Mouse (Mus musculus): ENCODE data around the gene Rint1. TPM values are rescaled to one million over a fixed set of nuclear protein-coding genes. Genes with fewer than 3 reads are reported as not detected.
A peak's percentile ranks its signal among the peaks of the same experiment; 100 is the strongest.

The Rint1 gene
- polyA plus RNA-seq, 1 experiment from 2014 or later = 24.7 TPM

GRCm38 (mm10) chr5:23781172-23781571 lies 6.3 kb upstream of the Rint1 start:
- no peaks in the 10 kb centered on the region for H3K27me3 ChIP-seq
- ATAC-seq (no peak), DNase-seq (ENCODE audit: low read depth, low spot score) (no peak)
- ChIA-PET CTCF (interaction anchor here (0.8 to 1.3 kb wide), 2 partner anchors 22 to 38 kb away, joined by 3 read pairs; no protein-coding TSS in a partner anchor), POLR2A (no interaction called here)
- no peak for TF ChIP-seq CTCF (IDR thresholded peaks at IDR 0.05)
- in situ Hi-C loops (cut with MboI; ENCODE audit: low pct_unique_long_range_greater_than_20kb) = no loop called here

DNA sequence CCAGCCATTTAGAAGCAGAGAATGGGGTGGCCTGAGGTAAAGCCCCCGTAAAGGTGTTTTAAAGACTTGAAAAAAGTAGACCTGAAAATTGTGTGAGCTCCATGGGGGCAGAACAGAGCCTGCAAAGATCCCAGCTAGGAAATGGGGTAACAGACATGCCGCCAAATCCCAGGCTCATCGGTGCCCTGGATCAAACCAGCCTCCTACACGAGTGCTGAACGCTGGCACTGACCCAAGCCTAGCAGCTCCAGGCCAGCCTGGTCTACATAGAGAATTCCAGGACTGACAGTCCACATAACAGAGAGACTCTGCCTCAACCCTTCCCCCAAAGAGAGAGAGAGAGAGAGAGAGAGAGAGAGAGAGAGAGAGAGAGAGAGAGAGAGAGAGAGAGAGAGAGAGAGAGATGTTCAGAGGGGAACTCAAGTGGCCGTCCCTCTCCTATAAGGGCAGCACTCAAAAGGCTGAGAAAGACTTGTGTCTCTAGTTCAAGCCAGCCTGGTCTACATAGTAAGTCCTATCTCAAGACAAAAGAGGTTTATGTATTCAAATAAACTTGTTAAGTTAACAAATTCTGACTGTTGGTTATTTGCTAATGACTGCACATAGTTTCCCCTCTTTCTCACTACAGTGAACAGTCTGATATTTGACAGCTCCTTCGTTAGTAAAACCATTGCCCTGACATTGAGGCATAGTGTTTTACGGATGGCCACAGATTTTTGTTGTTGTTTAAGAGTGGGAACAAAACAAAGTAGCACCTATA lies 5.3 kb upstream of the Rint1 start:
- ATAC-seq (no peak), DNase-seq (ENCODE audit: low read depth, low spot score) (no peak)
- ChIA-PET CTCF (no interaction called here), POLR2A (interaction anchor here (0.7 kb wide), 1 partner anchor 156 kb away, joined by 3 read pairs; no protein-coding TSS in a partner anchor)
- no peak for TF ChIP-seq CTCF (IDR thresholded peaks at IDR 0.05)
- in situ Hi-C loops (cut with MboI; ENCODE audit: low pct_unique_long_range_greater_than_20kb) = no loop called here
- H3K27me3 ChIP-seq = no peaks in the 10 kb centered on the region

- DNase-seq (ENCODE audit: low read depth, low spot score) (no peak), ATAC-seq (peak; percentile 88)
- CTCF ChIA-PET = no interaction called here
- no peak for TF ChIP-seq CTCF (IDR thresholded peaks at IDR 0.05)
- no peaks in the 10 kb centered on the region for H3K27me3 ChIP-seq
- in situ Hi-C loops (cut with MboI; ENCODE audit: low pct_unique_long_range_greater_than_20kb) = no loop called here
- POLR2A ChIA-PET = no interaction called here
These were observed 4.3 kb upstream of the Rint1 start, which contains the start of gene Pus7 for GRCm38 (mm10) chr5:23782931-23783877. Pus7 (minus strand) TSS chr5:23783711.

- POLR2A ChIA-PET = no interaction called here
- in situ Hi-C loops (cut with MboI; ENCODE audit: low pct_unique_long_range_greater_than_20kb) = no loop called here
- no peak for DNase-seq (ENCODE audit: low read depth, low spot score)
- H3K27me3 ChIP-seq = no peaks in the 10 kb centered on the region
- no peak for ATAC-seq
- CTCF ChIA-PET = interaction anchor here (1.5 kb wide), 1 partner anchor 10 kb away, joined by 5 read pairs; no protein-coding TSS in a partner anchor
- no peak for TF ChIP-seq CTCF (IDR thresholded peaks at IDR 0.05)
These were observed 899 bp downstream of the Rint1 start for GRCm38 (mm10) chr5:23788390-23788830.

- in situ Hi-C loops (cut with MboI; ENCODE audit: low pct_unique_long_range_greater_than_20kb) = no loop called here
- no peak for ATAC-seq
These were observed 1.6 kb downstream of the Rint1 start for GRCm38 (mm10) chr5:23789078-23789612.

DNA sequence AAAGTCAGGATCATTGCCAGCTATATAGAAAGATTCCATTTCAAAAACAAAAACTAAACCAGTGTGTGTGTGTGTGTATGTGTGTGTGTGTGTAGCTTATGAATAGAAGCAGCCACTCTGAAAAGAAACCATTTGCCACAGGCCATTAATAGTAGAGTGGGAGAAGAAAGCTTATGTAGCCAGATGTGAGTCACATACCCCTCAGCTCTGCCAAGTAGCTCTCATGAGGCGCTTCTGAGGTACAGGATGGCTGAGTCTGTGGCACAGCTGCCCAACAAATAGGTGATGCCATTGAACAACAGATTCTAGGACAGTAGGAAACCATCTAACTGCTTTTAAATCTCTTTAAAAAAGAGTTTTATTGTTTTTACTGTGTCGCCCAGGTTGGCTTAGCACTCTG lies 5.2 kb downstream of the Rint1 start:
- in situ Hi-C loops (cut with MboI; ENCODE audit: low pct_unique_long_range_greater_than_20kb) = no loop called here
- CTCF ChIA-PET = no interaction called here
- no peak for TF ChIP-seq CTCF (IDR thresholded peaks at IDR 0.05)
- no peak for ATAC-seq
- POLR2A ChIA-PET = no interaction called here
- no peaks in the 10 kb centered on the region for H3K27me3 ChIP-seq
- no peak for DNase-seq (ENCODE audit: low read depth, low spot score)

More at GRCm38 (mm10) chr5:23789078-23789612, 1.6 kb downstream of the Rint1 start:
- CTCF ChIA-PET = no interaction called here
- H3K27me3 ChIP-seq = no peaks in the 10 kb centered on the region
- DNase-seq (ENCODE audit: low read depth, low spot score) = no peak
- peak; percentile 36 for TF ChIP-seq CTCF (IDR thresholded peaks at IDR 0.05)
- POLR2A ChIA-PET = no interaction called here

- CTCF ChIA-PET = interaction anchor here (1.2 kb wide), 1 partner anchor 10 kb away, joined by 3 read pairs; no protein-coding TSS in a partner anchor
- no peak for DNase-seq (ENCODE audit: low read depth, low spot score)
- POLR2A ChIA-PET = no interaction called here
- H3K27me3 ChIP-seq = no peaks in the 10 kb centered on the region
- in situ Hi-C loops (cut with MboI; ENCODE audit: low pct_unique_long_range_greater_than_20kb) = no loop called here
- ATAC-seq = no peak
- no peak for TF ChIP-seq CTCF (IDR thresholded peaks at IDR 0.05)
These were observed 27.3 kb downstream of the Rint1 start for GRCm38 (mm10) chr5:23814841-23815240.

- no peak for TF ChIP-seq CTCF (IDR thresholded peaks at IDR 0.05)
- DNase-seq (ENCODE audit: low read depth, low spot score) (no peak), ATAC-seq (no peak)
- in situ Hi-C loops (cut with MboI; ENCODE audit: low pct_unique_long_range_greater_than_20kb) = no loop called here
- no peaks in the 10 kb centered on the region for H3K27me3 ChIP-seq
- ChIA-PET CTCF (interaction anchor here (1.5 kb wide), 1 partner anchor 11 kb away, joined by 8 read pairs; no protein-coding TSS in a partner anchor), POLR2A (no interaction called here)
These were observed 29.2 kb downstream of the Rint1 start for GRCm38 (mm10) chr5:23816681-23817080.

DNA sequence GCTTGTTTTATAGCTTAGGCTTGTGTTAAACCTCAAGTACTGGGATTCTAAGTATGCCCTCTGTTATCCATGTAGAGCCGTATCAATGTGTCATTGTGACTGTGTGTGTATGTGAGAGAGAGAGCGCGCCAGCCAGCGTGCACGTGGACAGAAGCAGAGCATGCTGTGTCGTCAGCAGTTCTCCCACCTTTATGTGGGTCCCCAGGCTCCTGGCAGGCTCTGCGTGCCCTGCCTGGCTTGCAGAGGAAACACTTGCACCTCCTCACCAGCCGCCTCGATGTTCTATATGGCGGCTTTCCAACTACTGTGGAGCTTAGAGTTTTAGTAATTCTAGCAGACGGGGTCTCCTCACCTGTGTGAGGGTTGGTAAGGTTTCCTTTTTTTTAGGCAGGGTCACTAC lies 34.8 kb downstream of the Rint1 start:
- TF ChIP-seq CTCF (IDR thresholded peaks at IDR 0.05) = no peak
- DNase-seq (ENCODE audit: low read depth, low spot score) (no peak), ATAC-seq (no peak)
- ChIA-PET CTCF (no interaction called here), POLR2A (no interaction called here)
- in situ Hi-C loops (cut with MboI; ENCODE audit: low pct_unique_long_range_greater_than_20kb) = no loop called here
- H3K27me3 ChIP-seq = no peaks in the 10 kb centered on the region

DNA sequence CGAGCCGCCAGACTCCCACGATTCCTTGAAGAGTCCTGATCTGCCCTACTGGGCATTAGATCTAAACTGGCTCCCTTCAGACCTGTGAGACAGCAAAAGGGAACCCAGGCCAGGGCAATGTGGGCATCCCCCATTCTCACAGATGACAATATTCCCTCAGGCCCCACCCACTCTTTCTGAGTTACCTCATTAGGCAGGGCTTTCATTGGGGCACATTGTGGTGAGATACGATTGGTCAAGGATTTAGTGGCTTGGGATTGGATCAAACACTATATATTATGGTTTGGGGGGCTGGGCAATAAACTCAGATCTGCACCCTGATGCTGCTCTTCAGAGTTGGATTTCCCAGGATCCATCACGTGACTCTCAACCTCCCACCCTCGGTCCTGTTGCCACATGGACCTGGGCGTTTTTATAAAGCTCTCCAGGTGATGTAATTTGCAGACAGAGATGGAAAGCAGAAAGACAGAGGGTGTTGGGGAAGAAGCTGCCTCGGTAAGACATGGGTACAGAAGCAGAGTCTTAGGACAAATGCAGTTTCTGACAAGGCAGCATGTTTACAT lies 36.7 kb downstream of the Rint1 start:
- POLR2A ChIA-PET = no interaction called here
- CTCF ChIA-PET = interaction anchor here (1.4 kb wide), 2 partner anchors 9 to 12 kb away, joined by 3 read pairs; no protein-coding TSS in a partner anchor
- H3K27me3 ChIP-seq = no peaks in the 10 kb centered on the region
- in situ Hi-C loops (cut with MboI; ENCODE audit: low pct_unique_long_range_greater_than_20kb) = no loop called here
- no peak for TF ChIP-seq CTCF (IDR thresholded peaks at IDR 0.05)
- DNase-seq (ENCODE audit: low read depth, low spot score) (no peak), ATAC-seq (no peak)
